Mouse (Mus musculus) lung, postnatal 0 days (tissue): ENCODE measurements around the gene 1700028K03Rik.

Source experiments
- CTCF ChIP-seq: IDR thresholded peaks from 2 replicates; pipeline ENCODE4 v1.5.1; 2016; ENCODE audit warnings: antibody characterized with exemption, mild to moderate bottlenecking
- EP300 ChIP-seq: IDR thresholded peaks from 2 replicates; pipeline ENCODE4 v1.6.1; 2016; ENCODE audit warnings: antibody characterized with exemption, mild to moderate bottlenecking, control low read depth

- TF ChIP-seq CTCF (no peak), EP300 (no peak)
These were observed 5.7 kb upstream of the 1700028K03Rik start for GRCm38 (mm10) chr5:107528856-107529255.
